Mouse (Mus musculus): Measurements from ENCODE around the gene Ticrr.

Gene Ticrr

DNA sequence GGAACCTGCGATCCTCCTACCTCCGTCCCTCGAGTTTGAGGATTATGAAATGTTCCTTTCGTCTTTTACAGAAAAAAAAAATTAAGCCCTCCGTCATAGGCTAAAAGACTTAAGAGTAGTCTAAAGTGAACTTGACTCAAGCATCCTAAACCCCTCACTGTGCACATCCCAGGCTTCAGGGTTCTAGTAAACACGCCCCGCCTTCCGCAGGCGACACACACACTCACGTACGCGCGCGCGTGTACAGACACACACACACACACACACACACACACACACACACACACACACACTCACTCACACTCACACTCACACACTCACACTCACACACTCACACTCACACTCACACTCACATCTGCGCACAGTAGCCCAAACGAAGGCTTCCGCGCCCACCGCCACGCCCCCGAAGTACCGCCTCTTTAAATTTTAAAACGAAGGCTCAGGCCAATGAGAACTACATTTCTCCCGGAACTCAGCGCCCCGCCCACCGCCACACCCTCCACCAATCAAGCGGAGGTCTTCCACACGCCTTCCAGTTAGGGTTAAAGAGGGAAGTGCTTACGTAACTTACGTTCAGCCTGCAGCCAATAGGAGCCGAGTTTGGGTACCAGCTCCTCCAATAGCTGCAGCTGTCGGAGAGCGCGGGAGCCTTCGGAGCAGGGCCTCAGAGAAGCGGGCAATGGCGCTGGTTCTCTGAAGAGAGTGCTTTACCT is at the start of gene Ticrr:
Gene Ticrr (plus strand): TSS at position 619 of the 713 bp plus-strand sequence.
- TF ChIP-seq GATA4 (IDR thresholded peaks at IDR 0.05; ENCODE audit: insufficient replicate concordance, low read length), result no peak

DNA sequence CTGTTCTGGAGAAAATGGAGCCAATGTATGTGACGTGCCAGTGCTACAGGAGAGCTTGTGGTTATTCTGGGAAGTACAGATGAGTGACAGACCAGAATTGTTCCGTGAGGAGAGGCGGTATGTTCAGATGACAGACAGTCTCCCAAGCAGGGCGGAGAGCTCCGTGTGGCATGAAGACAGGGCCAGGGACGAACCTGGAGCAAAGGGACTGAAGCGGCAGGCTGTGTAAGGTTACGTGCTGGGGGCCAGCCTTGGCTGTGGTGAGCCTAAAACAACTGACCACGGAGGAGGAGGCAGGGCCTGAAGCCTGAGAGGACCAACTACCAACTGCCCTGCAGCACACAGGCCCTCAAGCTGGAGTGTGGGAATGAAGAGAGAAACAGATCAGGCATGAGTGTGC is 48.1 kb upstream of the Ticrr start:
- no peak for TF ChIP-seq GATA4 (IDR thresholded peaks at IDR 0.05; ENCODE audit: insufficient replicate concordance, low read length)

DNA sequence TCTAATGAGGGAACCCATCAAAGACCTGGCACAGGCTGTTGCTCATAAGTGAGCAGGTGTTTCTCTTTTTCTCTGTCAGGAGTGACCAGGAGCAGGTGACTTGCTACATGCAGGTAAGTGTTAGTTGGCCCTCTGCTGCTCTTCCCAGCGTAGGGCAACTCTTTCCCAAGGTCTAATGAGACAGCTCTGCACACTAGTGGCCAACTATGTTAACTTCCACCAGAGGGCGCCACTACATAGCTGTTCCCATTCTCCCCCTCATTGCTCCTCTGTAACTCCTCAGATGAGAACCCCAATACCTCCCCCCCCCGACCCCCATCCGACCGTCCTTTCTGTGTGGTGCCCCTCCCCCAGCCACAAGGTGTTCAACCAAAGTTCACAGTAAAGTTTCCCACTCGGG is 47.2 kb upstream of the Ticrr start:
- TF ChIP-seq GATA4 (IDR thresholded peaks at IDR 0.05; ENCODE audit: insufficient replicate concordance, low read length), result no peak

DNA sequence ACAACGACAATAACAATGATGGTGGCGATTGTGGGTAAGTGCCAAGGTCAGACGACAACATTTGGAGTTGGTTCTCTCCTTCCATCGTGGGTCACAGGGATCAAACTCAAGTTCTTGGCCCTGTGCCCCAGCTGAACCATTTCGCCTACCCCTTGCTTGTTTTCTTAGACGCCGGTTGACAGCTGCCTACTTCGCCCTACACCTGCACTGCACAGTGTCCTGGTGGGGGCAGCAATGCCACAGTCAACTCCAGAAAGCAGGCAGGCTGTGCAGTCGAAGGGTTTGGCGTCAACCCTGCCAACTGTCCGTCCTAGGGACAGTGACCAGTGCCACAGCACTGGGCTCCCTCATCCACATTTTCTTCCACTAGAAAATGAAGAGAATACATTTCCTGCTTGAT is 46.7 kb upstream of the Ticrr start:
- no peak for TF ChIP-seq GATA4 (IDR thresholded peaks at IDR 0.05; ENCODE audit: insufficient replicate concordance, low read length)

DNA sequence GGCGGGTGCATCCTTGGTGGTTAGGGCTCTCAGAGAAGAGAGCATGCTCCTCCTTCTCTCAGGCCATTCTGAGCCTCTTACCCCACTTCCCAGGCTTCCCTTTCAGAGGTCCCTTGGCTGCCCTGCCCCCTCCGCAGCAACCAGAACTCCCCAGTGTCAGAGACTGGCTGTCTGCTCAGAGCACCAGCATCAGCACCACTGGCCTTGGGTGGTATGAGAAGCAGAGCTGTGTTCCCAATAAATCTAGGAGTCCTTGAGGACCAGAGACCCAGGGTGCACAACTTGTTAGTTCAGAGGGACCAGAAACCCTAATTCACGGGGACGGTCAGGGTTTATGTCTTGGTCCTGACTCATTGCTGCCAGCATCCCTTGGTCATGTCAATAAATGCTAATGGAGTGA is 45.0 kb upstream of the Ticrr start:
- TF ChIP-seq GATA4 (IDR thresholded peaks at IDR 0.05; ENCODE audit: insufficient replicate concordance, low read length), result no peak

DNA sequence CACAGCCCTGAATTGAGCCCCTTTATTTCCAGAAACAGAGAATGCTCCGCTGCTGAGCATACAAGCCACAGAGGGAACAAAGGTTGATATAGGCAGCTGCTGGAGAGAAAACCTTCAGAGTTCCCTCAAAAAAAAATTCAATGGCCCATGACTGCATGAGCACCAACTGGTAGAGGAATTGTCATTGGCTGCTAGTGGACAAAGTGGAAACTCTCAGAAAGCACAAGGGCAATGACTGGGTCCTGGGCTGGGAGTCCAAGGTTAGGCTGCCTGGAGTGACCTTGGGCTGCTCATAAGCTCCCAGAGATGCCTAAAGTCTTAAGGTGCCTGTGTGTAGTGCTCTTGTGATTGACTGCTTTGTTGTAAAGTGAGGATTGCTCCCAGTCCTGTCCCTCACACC is 44.1 kb upstream of the Ticrr start:
- TF ChIP-seq GATA4 (IDR thresholded peaks at IDR 0.05; ENCODE audit: insufficient replicate concordance, low read length), result no peak

DNA sequence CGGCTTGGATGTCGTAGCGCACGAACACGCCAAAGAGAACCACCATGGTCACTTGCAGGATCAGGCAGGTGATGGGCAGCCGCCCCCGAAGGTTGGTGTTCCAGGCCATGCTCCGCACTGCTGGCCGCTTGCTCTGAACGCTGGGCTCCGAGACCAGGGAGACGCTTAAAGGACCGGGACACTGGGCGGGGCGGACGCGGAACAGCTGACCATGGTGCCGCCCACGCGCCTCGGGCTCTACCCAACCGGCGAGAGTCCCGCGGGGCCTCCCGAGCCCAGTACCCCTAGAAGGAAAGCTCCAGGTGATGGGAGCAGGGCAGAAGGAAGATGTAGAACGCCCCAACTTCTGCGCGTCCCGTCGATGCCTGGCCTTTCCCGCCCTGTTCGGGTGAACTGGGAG is 42.6 kb upstream of the Ticrr start, which contains the start of gene Rhcg:
Gene Rhcg (minus strand): TSS at position 240 of the 400 bp plus-strand sequence.
- TF ChIP-seq GATA4 (IDR thresholded peaks at IDR 0.05; ENCODE audit: insufficient replicate concordance, low read length), result no peak

DNA sequence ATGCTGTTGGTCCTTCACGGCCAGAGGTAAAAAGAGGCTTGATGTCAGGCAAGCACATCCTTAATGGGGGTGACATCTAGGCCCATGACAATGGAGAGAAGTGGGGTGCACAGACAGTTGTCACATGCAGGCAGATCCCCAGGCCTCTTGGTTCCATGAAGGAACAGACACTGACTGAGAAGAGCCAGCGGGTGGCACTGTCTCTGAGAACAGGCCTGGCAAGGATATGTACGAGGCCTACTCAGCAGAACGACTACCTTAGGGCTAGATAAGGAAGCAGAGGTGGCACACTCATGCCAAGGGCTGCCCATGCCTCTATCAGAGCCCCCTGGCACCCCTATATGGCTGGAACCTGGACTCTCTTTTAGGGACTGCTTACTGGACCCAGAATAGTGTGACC is 40.5 kb upstream of the Ticrr start:
- no peak for TF ChIP-seq GATA4 (IDR thresholded peaks at IDR 0.05; ENCODE audit: insufficient replicate concordance, low read length)

DNA sequence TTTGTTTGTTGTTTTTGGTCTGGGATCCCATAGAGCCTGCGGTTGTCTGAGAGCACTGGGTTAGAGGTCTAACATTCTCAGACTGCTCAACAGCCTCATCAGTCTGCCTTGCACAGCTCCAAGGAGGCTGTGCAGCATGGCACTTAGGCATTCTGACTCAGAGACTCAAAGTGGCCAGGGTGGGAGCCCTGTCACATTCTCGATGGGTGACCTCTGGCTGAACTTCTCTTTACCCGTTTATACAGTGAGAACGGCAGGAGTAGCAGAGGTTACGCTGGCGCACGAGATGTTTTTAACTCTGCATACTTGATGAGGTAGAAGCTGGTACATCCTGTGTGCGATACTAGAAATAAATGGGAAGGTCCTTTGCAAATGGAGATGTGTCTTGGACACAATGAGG is 36.9 kb upstream of the Ticrr start:
- no peak for TF ChIP-seq GATA4 (IDR thresholded peaks at IDR 0.05; ENCODE audit: insufficient replicate concordance, low read length)

DNA sequence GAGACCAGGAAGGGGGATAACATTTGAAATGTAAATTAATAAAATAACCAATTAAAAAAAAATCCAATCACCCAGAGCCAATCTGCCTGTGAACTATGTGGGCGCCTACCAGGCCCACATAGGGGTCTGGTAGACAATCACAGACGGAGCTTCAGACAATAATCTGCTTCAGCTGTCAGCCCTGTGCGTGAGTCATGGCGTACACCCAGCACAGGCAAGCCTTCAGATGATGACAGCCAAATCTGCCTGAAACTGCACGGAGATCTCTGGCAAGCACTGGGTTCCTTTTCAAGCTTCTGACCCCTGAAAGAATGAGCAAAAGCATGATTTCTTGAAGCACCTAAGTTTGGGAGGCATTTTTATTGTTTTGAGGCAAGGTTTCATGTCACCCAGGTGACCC is 33.8 kb upstream of the Ticrr start:
- no peak for TF ChIP-seq GATA4 (IDR thresholded peaks at IDR 0.05; ENCODE audit: insufficient replicate concordance, low read length)

DNA sequence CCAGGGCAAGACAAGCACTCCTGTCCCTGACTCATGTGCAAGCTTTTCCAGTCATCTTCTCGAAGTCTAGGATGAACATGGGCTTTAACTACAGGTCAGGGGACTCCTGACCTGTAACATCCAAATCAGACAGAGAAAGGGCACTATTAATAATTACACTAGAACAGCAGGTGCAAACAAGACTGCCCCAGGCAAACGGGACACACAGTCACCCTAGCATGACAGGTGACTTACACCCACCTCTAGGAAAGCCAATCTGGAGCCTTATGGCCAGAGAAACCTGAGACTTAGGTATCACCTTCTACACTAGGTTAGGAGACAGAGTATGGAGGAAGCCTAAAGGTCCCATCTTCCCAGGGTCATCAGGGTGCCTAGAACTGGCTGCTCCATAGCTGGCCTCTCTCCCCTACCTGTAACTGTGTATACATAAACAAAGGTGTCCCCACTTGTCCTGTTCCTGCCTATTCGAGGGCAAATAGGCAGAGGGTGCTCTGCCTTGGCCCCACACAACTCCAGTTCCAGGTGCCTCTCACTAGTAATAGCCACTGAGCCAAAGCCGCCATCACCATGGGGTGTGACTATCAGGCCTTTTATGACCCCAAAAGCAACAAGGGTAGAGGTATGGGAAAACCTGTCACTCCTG is 31.6 kb upstream of the Ticrr start:
- TF ChIP-seq GATA4 (IDR thresholded peaks at IDR 0.05; ENCODE audit: insufficient replicate concordance, low read length), result no peak

DNA sequence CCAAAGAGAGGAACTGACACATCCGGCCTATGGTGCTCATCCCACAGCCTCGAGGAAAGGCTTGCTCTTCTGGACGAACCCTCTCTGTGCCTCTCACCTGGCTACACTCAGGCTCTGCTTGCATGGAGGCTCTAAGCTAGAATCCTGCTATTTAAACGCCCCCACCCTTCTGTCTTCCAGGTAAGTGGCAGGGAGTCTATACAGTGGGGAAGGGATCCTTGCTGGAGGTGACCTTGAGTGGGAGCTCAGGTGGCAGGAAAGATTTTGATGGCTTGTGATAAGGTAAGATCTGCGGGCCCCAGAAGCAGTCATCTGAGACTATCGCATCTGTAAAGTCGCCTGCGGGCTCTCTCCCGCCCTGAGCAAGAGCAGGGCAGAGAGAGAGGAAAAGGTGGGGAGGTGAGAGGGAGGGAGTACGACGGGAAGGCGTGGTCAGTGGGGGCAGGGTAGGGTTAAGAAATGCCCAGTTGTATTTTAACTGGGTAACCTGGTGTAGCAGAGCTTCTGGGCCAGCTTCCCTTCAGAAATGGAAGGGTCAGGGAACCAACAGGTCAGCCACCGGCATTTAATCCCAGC is 28.1 kb upstream of the Ticrr start:
- TF ChIP-seq GATA4 (IDR thresholded peaks at IDR 0.05; ENCODE audit: insufficient replicate concordance, low read length), result no peak

DNA sequence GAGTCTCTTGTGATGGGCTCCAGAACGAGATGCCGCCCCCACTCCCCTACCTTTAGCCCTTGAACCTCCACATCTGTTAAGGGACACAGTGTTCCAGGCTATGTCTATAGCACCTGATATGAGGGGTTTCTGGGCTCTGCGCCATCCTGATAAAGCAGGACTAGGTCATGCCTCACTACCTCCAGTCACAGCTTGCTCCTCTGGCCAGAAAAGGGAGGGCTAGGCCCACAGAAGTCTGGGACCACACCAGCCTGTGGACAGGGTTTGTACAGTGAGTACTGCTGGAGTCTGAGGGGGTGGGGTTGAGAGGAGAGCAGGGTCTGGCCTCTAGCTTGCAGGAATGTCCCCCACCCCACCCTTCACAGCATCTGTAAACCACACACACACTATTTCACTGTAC is 12.8 kb upstream of the Ticrr start:
- TF ChIP-seq GATA4 (IDR thresholded peaks at IDR 0.05; ENCODE audit: insufficient replicate concordance, low read length), result no peak

DNA sequence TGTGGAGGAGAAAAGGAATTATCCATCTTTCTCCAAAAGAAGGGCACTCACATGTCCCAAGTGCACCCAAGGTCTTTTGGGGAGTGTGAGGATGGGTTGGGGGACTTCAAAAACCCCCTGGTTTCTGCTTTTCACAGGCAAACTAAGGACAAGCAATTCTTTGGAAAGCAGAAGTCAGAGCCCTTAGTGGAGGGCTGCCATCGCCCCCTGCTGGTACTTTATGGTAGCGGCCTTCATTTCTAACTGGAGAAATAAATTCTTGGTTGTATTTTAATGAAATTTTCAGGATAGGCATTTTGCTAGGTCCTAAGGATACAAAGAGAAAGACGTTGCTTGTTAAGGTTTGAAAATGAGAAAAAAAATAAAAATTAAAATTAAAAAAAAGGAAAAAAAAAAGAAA is 11.0 kb upstream of the Ticrr start:
- no peak for TF ChIP-seq GATA4 (IDR thresholded peaks at IDR 0.05; ENCODE audit: insufficient replicate concordance, low read length)

DNA sequence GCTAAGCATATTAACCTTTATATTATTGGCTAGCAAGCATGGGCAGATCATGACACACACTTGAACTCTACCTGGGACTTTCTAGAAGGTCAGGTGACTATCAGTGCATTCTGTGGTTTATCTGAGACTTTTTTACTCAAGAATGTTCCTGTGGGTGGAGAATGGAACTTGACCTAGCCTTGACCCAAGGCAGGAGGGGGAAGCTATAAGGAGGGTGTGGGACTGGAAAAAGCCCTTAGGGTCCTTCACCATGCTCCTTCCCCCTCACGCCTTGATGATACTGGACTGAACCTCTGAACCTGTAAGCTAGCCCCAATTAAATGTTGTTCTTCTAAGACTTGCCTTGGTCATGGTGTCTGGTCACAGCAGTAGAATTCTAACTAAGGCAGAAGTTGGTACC is 5.8 kb upstream of the Ticrr start:
- no peak for TF ChIP-seq GATA4 (IDR thresholded peaks at IDR 0.05; ENCODE audit: insufficient replicate concordance, low read length)

DNA sequence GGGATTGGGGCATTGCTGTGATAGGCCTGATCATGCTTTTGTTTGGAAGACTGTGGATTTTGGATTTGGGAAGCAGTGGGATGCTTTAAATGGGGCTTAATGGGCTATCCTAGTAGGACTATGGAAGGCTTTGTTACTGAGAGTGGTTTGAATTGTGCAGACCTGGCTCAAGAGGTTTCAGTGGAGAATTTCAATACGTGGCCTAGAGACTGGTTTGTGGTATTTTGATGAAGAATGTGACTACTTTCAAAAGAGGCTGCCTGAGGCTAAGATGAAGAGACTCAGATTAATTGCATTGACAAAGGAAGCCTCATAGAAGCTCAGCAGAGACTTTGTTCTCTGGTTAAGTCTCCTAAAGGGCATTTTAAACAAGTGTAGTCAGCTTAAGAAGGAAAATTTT is 5.4 kb upstream of the Ticrr start:
- no peak for TF ChIP-seq GATA4 (IDR thresholded peaks at IDR 0.05; ENCODE audit: insufficient replicate concordance, low read length)
